Mouse (Mus musculus): ENCODE measurements at regions not wholly inside any gene's neighbourhood (a gene's known extent, or its start where the extent isn't known, plus 50 kb on each side); places are given as distances from the start of the nearest gene placed in this dataset.

GRCm38 (mm10) chr1:73111911-73112310 lies 96.2 kb upstream of the Tnp1 start:
- H3K9me3 ChIP-seq (ENCODE audit: control insufficient read depth, low read length): no peaks in the 10 kb centered on the region
- no peak overlapping the region for H3K9ac ChIP-seq (replicated peaks; ENCODE audit: low read depth, low read length)
- no peak overlapping the region for H3K4me2 ChIP-seq (ENCODE audit: low read depth, low read length)
- no peak overlapping the region for H3K4me3 ChIP-seq (ENCODE audit: low read depth, low read length)
- ATAC-seq (ENCODE audit: low read depth): no peak
- H3K4me1 ChIP-seq (ENCODE audit: control insufficient read depth, insufficient read depth, low read length): no peaks in the 10 kb centered on the region
- H3K27me3 ChIP-seq (ENCODE audit: control insufficient read depth, insufficient read depth, low read length): no peaks in the 10 kb centered on the region
- H3K27ac ChIP-seq (ENCODE audit: low read depth, low read length): no peak overlapping the region
- WGBS: 95% methylated on average over 5 of the region's 5 CpGs
- H3K36me3 ChIP-seq (ENCODE audit: control insufficient read depth, insufficient read depth, low read length): no peaks in the 10 kb centered on the region

- Histone ChIP-seq H3K4me1 (ENCODE audit: control insufficient read depth, insufficient read depth, low read length) (no peaks in the 10 kb centered on the region), H3K9ac (replicated peaks; ENCODE audit: low read depth, low read length) (no peak overlapping the region), H3K4me3 (ENCODE audit: low read depth, low read length) (no peak overlapping the region), H3K27ac (ENCODE audit: low read depth, low read length) (no peak overlapping the region), H3K27me3 (ENCODE audit: control insufficient read depth, insufficient read depth, low read length) (no peaks in the 10 kb centered on the region), H3K9me3 (ENCODE audit: control insufficient read depth, low read length) (no peaks in the 10 kb centered on the region), H3K36me3 (ENCODE audit: control insufficient read depth, insufficient read depth, low read length) (no peaks in the 10 kb centered on the region), H3K4me2 (ENCODE audit: low read depth, low read length) (no peak overlapping the region)
- ATAC-seq (ENCODE audit: low read depth): no peak
- 83% methylated on average over 4 of the region's 4 CpGs for WGBS
Measured at GRCm38 (mm10) chr1:73105856-73106463, 90.3 kb upstream of the Tnp1 start.

GRCm38 (mm10) chr1:73097645-73098440 lies 82.1 kb upstream of the Tnp1 start:
- no peak overlapping the region for H3K27ac ChIP-seq (ENCODE audit: low read depth, low read length)
- 87% methylated on average over 6 of the region's 6 CpGs for WGBS
- H3K4me2 ChIP-seq (ENCODE audit: low read depth, low read length): no peak overlapping the region
- no peak overlapping the region for H3K4me3 ChIP-seq (ENCODE audit: low read depth, low read length)
- no peaks in the 10 kb centered on the region for H3K9me3 ChIP-seq (ENCODE audit: control insufficient read depth, low read length)
- ATAC-seq (ENCODE audit: low read depth): no peak
- no peaks in the 10 kb centered on the region for H3K4me1 ChIP-seq (ENCODE audit: control insufficient read depth, insufficient read depth, low read length)
- H3K36me3 ChIP-seq (ENCODE audit: control insufficient read depth, insufficient read depth, low read length): no peaks in the 10 kb centered on the region
- H3K9ac ChIP-seq (replicated peaks; ENCODE audit: low read depth, low read length): no peak overlapping the region
- H3K27me3 ChIP-seq (ENCODE audit: control insufficient read depth, insufficient read depth, low read length): no peaks in the 10 kb centered on the region

GRCm38 (mm10) chr1:73089636-73090035 lies 73.9 kb upstream of the Tnp1 start:
- Histone ChIP-seq H3K27ac (ENCODE audit: low read depth, low read length) (no peak overlapping the region), H3K4me1 (ENCODE audit: control insufficient read depth, insufficient read depth, low read length) (no peaks in the 10 kb centered on the region), H3K27me3 (ENCODE audit: control insufficient read depth, insufficient read depth, low read length) (no peaks in the 10 kb centered on the region), H3K4me2 (ENCODE audit: low read depth, low read length) (no peak overlapping the region), H3K9me3 (ENCODE audit: control insufficient read depth, low read length) (no peaks in the 10 kb centered on the region), H3K36me3 (ENCODE audit: control insufficient read depth, insufficient read depth, low read length) (no peaks in the 10 kb centered on the region), H3K9ac (replicated peaks; ENCODE audit: low read depth, low read length) (no peak overlapping the region), H3K4me3 (ENCODE audit: low read depth, low read length) (no peak overlapping the region)
- 32% methylated on average over 3 of the region's 3 CpGs for WGBS
- no peak for ATAC-seq (ENCODE audit: low read depth)

- 30% methylated on average over 2 of the region's 2 CpGs for WGBS
- no peak for ATAC-seq (ENCODE audit: low read depth)
Measured at GRCm38 (mm10) chr1:73088494-73088893, 72.8 kb upstream of the Tnp1 start.

GRCm38 (mm10) chr1:73084946-73085345 lies 69.2 kb upstream of the Tnp1 start:
- no peaks in the 10 kb centered on the region for H3K4me1 ChIP-seq (ENCODE audit: control insufficient read depth, insufficient read depth, low read length)
- H3K9ac ChIP-seq (replicated peaks; ENCODE audit: low read depth, low read length): no peak overlapping the region
- H3K4me2 ChIP-seq (ENCODE audit: low read depth, low read length): no peak overlapping the region
- WGBS: 7% methylated on average over 2 of the region's 2 CpGs
- H3K4me3 ChIP-seq (ENCODE audit: low read depth, low read length): no peak overlapping the region
- H3K36me3 ChIP-seq (ENCODE audit: control insufficient read depth, insufficient read depth, low read length): no peaks in the 10 kb centered on the region
- H3K27me3 ChIP-seq (ENCODE audit: control insufficient read depth, insufficient read depth, low read length): no peaks in the 10 kb centered on the region
- no peaks in the 10 kb centered on the region for H3K9me3 ChIP-seq (ENCODE audit: control insufficient read depth, low read length)
- ATAC-seq (ENCODE audit: low read depth): no peak
- H3K27ac ChIP-seq (ENCODE audit: low read depth, low read length): no peak overlapping the region

More at GRCm38 (mm10) chr1:73088494-73088893, 72.8 kb upstream of the Tnp1 start:
- no peak overlapping the region for H3K27ac ChIP-seq (ENCODE audit: low read depth, low read length)
- H3K4me2 ChIP-seq (ENCODE audit: low read depth, low read length): no peak overlapping the region
- H3K4me3 ChIP-seq (ENCODE audit: low read depth, low read length): no peak overlapping the region
- no peaks in the 10 kb centered on the region for H3K36me3 ChIP-seq (ENCODE audit: control insufficient read depth, insufficient read depth, low read length)
- H3K9ac ChIP-seq (replicated peaks; ENCODE audit: low read depth, low read length): no peak overlapping the region
- H3K9me3 ChIP-seq (ENCODE audit: control insufficient read depth, low read length): no peaks in the 10 kb centered on the region
- no peaks in the 10 kb centered on the region for H3K27me3 ChIP-seq (ENCODE audit: control insufficient read depth, insufficient read depth, low read length)
- H3K4me1 ChIP-seq (ENCODE audit: control insufficient read depth, insufficient read depth, low read length): no peaks in the 10 kb centered on the region

GRCm38 (mm10) chr1:73083396-73083795 lies 67.7 kb upstream of the Tnp1 start:
- ATAC-seq (ENCODE audit: low read depth): no peak
- 81% methylated on average over 3 of the region's 3 CpGs for WGBS
- H3K36me3 ChIP-seq (ENCODE audit: control insufficient read depth, insufficient read depth, low read length): no peaks in the 10 kb centered on the region
- no peak overlapping the region for H3K4me3 ChIP-seq (ENCODE audit: low read depth, low read length)
- no peaks in the 10 kb centered on the region for H3K9me3 ChIP-seq (ENCODE audit: control insufficient read depth, low read length)
- H3K27ac ChIP-seq (ENCODE audit: low read depth, low read length): no peak overlapping the region
- no peak overlapping the region for H3K4me2 ChIP-seq (ENCODE audit: low read depth, low read length)
- H3K27me3 ChIP-seq (ENCODE audit: control insufficient read depth, insufficient read depth, low read length): no peaks in the 10 kb centered on the region
- no peak overlapping the region for H3K9ac ChIP-seq (replicated peaks; ENCODE audit: low read depth, low read length)
- H3K4me1 ChIP-seq (ENCODE audit: control insufficient read depth, insufficient read depth, low read length): no peaks in the 10 kb centered on the region

- H3K4me3 ChIP-seq (ENCODE audit: low read depth, low read length): no peak overlapping the region
- no peaks in the 10 kb centered on the region for H3K27me3 ChIP-seq (ENCODE audit: control insufficient read depth, insufficient read depth, low read length)
- no peak overlapping the region for H3K9ac ChIP-seq (replicated peaks; ENCODE audit: low read depth, low read length)
- H3K4me1 ChIP-seq (ENCODE audit: control insufficient read depth, insufficient read depth, low read length): no peaks in the 10 kb centered on the region
- H3K9me3 ChIP-seq (ENCODE audit: control insufficient read depth, low read length): no peaks in the 10 kb centered on the region
- H3K4me2 ChIP-seq (ENCODE audit: low read depth, low read length): no peak overlapping the region
- H3K27ac ChIP-seq (ENCODE audit: low read depth, low read length): no peak overlapping the region
- 90% methylated on average over 2 of the region's 2 CpGs for WGBS
- ATAC-seq (ENCODE audit: low read depth): no peak
- no peaks in the 10 kb centered on the region for H3K36me3 ChIP-seq (ENCODE audit: control insufficient read depth, insufficient read depth, low read length)
Measured at GRCm38 (mm10) chr1:73079518-73079917, 63.8 kb upstream of the Tnp1 start.

- no peak for ATAC-seq (ENCODE audit: low read depth)
- H3K27ac ChIP-seq (ENCODE audit: low read depth, low read length): no peak overlapping the region
- H3K9ac ChIP-seq (replicated peaks; ENCODE audit: low read depth, low read length): no peak overlapping the region
- H3K4me1 ChIP-seq (ENCODE audit: control insufficient read depth, insufficient read depth, low read length): no peaks in the 10 kb centered on the region
- no peaks in the 10 kb centered on the region for H3K36me3 ChIP-seq (ENCODE audit: control insufficient read depth, insufficient read depth, low read length)
- no peak overlapping the region for H3K4me2 ChIP-seq (ENCODE audit: low read depth, low read length)
- H3K27me3 ChIP-seq (ENCODE audit: control insufficient read depth, insufficient read depth, low read length): no peaks in the 10 kb centered on the region
- no peak overlapping the region for H3K4me3 ChIP-seq (ENCODE audit: low read depth, low read length)
- H3K9me3 ChIP-seq (ENCODE audit: control insufficient read depth, low read length): no peaks in the 10 kb centered on the region
- 86% methylated on average over 4 of the region's 4 CpGs for WGBS
Measured at GRCm38 (mm10) chr1:73077156-73077555, 61.4 kb upstream of the Tnp1 start.

Measured in neural tube, embryonic 14.5 days (tissue).